Mouse (Mus musculus) spleen, postnatal 36 days (tissue): ENCODE results near the gene Fam129c.
A peak's percentile ranks its signal among the peaks of the same experiment; 100 is the strongest.

Experiments
- DNase-seq, 2 experiments: peaks; one replicate each; pipeline ENCODE4 v3.0.0; 2022; ENCODE audit warnings: low spot score in 2 of 2, mixed read lengths in 1 of 2

The Fam129c gene

DNA sequence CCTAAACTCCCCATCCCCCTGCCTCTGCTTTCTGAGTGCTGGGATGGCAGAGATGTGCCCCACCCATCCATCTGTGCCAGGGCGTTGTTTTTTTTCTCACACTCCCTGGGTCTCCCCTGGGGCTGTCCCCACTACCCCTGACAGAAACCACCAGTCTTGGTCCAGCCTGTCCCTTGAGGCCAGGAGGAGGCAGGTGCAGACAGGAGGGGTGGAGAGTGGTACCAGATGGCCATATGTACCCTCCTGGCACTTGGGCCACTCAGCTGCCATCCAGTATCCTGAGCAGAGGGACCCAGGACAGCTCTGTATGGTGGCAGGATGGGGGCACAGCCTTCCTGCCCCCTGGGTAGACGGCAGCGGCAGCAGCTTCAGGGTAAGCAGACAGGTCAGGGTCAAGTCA, at the start of gene Fam129c:
Fam129c (plus strand) TSS at position 198 of the 400 bp plus-strand sequence.
- peak; percentile 83 for DNase-seq

DNA sequence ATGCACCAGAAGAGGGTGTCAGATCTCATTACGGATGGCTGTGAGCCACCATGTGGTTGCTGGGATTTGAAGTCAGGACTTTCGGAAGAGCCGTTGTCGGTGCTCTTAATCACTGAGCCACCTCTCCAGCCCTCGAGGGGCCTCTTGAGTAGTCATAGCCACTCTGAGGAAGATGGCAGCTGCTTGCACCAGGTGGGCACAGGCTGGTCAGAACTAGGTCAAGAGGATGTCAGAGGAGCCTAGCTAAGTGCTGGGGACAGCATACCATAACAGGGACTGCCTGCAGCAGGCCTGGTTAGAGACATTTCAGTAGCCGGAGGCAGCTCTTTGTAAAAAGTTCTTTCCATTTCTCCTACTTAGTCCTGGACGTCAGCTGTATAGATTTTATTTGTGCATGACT, 46.7 kb upstream of the Fam129c start:
- no peak for DNase-seq

DNA sequence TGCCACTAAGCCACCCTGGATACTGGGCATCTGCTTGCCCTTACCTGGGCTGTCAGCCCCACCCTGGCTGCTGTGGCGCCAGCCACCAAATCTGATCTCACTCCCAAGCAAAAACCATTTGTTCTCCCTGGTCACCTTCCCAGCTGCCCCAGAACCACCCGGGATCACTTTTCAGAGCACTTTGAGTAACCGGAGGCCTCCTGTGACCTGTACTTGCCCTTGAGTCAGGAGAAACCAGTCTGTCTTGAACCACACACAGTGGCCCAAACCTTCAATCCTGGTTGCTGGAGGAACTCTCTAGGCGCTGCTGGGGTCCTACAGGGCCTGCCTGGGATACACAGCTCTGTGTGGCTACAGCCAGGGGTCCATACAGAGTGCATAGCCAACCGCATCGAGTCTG, 44.7 kb upstream of the Fam129c start:
- DNase-seq = no peak

DNA sequence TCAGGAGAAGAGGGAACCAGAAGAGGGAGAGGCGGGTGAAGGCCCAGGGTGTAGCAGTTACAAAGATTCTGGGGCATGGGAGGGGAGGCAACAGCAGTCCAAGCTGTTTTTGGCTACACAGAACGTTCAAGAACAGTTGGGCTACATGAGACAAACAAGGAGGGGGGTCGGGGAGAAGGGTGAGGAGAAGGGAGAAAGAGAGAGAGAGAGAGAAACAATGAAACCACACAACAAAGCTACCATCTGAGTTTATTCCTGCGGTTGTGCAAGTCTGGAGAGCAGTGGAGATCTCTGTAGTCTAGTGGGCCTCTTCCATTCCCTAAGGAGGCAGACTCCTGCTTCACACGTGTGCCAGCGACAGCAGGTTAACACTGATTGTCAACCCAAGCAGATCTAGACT, 43.4 kb upstream of the Fam129c start:
- no peak for DNase-seq

DNA sequence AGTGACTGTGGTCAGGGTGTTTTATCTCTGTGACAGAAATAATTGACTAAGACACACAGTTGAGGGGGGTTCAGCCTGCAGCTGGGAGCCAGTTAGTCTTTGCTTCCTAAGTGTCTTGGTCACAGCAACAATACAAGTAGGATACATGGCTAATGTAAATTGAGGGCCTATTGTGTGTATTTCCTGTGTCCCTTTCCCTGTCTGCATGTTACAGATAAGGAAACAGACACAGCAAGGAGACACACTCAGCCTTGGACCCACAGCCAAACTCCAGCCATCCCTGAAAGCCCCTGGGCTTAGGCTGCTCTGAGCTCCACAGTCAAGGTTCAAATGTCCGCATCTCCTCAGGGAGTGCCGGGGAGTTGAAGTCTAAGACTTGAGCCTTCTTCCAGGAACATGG, 42.8 kb upstream of the Fam129c start:
- no peak for DNase-seq

DNA sequence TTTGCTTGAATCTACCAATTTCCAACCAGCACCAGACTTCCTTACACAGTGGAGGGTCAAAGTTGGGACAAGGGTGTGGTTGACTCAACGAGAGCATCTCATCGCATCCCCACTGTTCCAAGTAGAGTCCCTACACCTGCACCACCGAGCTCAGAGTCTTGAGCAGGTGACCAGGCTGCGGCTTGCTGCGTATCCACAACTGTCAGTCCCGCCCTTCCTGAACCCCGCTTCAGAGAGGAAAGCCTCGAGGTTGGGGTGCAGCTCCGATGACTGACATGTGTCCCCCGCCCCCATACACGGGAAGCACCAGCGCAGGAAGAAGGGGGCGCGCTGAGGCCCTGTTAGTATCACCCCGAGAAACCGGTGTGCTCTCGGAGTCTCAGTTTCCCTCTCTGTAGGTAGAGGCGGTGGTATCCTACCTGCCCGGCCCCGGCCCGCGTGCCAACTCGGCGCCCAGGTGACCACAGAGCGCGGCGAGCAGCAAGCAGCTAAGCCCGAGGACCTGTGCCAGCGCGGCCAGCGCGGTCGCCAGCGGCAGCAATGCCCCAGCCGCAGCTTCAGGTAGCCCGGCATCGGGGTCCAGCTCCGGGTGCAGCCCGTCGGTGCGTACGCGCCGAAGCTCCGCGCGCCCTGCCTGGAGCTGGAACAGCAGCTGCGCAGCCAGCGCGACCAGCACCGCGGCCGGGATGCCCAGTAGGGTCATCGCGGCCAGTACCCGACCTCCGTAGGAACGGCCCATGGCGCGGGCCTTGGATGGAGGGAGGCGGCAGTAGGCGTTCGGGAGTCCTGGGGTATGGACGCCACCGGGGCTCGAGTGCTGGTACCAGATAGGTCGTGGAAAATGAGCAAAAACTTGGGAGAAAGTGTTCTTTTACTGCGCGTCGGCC, 39.1 kb upstream of the Fam129c start, which contains the start of gene Tmem221:
Tmem221 (minus strand) TSS at position 801 of the 887 bp plus-strand sequence.
- no peak for DNase-seq

DNA sequence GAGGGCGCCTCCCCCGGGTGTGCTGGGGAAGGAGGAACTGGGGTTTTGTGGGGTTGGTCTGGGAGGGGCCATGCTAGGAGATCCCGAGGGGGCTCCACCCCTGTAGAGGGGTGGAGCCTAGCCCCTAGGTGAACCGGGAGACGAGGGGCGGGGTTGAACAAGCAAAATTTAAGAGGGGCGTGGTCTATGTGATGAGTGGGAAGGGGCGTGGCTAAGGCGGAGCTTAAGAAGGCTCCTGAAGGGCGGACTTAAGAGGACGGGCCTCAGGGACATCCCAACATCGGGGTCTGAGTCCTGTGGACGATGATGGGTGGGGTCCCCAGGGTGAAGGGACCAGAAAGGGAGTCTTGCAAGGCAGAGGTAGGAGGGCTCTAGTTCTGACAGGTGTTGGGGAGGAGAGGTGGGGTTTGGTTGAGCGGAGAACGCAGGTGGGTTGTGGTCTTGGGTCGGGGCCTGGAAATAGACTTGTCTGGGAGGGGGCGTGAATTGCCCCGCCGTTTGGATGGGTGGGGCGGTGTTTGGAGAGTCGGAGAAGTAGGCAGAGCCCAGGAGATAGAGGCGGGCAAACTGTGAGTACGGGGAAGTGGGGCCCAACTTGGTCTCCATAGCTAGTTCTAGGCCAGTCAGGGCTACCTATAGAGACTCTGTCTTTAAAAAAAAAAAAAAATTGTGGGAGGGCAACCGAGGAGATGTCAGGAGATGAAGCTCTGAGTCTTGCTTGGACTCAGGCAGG, 38.3 kb upstream of the Fam129c start:
- peak; percentile 77 to 85 for DNase-seq

DNA sequence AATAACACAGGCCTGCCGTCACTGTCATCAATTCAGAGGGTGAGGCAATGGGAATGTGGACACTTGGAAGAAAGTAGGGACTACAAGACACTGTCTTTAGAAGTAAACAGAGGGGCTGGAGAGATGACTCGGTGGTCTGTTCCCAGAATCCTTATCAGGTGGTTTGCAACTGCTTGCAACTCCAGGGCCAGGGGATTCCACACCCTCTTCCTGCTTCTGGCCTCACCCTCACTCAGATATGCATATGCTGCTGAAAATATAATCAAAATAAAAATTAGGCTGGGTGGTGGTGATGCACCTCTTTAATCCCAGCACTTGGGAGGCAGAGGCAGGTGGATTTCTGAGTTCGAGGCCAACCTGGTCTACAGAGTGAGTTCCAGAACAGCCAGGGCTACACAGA, 37.4 kb upstream of the Fam129c start:
- DNase-seq = no peak

DNA sequence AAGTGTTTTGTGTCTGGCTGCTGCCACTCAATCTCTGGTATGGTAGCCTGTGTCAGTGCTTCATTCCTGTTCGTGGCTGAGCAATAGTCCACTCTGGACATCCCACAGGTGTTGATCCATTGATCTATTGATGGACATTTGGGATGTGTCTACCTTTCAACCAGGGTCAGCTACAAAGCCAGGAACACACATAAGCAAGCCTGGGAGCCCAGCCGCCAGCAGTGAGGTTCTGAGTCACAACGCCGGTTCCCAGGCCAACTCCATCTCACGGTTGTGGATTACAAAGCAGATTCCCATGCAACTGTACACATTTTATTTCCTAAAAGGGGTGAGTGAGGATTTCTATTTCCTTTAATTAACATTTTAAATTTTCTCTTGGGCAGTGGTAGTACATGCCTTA, 36.7 kb upstream of the Fam129c start:
- no peak for DNase-seq

DNA sequence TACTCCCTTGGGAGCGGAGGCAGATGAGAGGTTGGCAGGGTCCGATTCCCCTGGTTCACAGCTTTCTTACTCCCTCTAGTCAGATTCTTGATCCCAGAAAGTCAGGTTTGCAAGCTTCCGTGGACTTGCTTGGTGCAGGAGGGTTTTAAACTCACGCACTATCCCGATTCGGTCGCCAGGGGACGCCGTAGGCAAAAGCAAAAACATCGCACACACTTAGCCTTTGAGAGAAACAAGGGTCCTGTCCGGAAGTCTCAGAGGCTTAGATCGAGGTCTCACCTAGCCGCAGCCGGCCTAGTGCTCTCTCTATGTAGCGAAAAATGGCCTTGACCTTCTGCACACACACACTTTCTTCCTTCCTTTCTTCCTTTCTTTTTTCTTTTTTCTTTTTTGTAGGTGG, 36.0 kb upstream of the Fam129c start:
- peak; percentile 53 to 60 for DNase-seq

DNA sequence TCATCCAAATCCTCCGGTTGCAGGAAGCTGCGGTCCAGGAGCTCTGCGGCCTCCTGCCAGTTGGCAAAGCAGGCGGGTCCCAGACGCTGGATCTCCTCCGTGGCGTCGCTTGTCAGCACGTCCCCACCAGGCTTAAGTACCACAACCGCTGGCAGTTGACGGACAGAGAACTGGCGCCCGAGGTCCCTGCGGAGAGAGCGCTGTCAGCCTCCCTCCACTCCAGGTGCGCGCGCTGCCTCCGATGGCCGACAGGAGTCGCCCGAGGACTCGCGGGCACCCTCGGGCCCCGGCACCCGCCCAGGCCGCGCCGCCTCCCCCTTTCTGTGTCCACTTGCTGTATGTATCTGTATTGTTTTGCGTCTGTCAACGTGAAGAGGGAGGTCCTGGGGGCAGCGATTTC, 34.7 kb upstream of the Fam129c start:
- peak; percentile 74 to 75 for DNase-seq

DNA sequence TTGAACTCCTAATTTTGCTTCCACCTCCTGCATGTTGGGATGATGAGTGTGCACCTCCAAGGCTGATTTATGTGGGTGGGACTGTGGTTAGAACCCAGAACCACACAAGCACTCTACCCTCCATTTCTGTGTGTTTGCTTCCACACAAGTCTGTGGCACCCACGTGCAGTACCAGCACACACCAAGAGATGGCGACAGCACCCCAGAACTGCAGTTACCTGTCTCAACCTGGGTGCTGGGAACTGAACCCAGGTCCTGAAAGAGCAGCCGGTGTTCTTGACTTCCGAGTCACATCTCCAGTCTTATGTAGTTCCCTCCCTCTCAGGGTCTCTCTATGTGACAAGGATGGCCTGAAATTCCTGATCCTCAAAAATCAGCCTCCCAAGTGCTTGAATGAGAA, 33.5 kb upstream of the Fam129c start:
- DNase-seq = no peak

DNA sequence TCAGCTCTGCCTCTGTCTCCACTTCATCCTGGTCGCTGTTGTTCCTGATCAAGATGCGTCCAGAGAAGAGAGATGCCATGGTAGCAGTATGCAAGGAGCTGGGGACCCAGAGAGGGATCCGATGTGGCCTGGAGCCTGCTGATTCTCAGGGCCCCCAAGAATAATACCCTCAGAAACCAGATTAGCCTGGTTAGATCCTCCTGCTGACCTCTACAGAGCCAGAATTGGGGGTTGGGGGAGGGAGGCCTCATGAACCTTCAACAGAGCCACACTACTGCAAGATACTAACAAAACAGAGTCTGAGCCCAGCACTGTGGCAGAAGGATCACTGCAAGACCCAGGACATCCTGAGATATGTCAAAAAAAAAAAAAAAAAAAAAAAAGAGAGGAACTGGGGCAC, 30.9 kb upstream of the Fam129c start, which contains the start of gene Nxnl1:
Nxnl1 (minus strand) TSS at position 101 of the 400 bp plus-strand sequence.
- DNase-seq = no peak

DNA sequence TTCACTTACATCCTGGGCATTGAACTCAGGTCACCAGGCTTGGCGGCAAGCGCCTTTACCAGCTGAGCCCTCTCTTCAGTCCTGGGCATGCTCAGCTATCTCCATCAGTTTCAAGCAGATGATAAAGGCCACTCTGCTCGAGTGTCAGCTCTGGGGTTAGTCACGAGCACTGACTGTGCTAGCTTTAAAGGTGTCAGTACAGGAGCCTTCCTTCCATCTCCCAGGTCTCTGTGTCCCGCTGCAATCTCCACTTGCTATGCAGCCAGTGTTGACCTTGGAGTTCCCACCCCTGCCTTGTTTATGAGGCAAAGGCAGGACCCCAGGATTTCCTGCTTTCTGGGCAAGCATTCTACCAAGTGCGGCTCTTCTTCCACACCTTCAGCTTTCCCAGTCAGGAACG, 29.9 kb upstream of the Fam129c start:
- no peak for DNase-seq

DNA sequence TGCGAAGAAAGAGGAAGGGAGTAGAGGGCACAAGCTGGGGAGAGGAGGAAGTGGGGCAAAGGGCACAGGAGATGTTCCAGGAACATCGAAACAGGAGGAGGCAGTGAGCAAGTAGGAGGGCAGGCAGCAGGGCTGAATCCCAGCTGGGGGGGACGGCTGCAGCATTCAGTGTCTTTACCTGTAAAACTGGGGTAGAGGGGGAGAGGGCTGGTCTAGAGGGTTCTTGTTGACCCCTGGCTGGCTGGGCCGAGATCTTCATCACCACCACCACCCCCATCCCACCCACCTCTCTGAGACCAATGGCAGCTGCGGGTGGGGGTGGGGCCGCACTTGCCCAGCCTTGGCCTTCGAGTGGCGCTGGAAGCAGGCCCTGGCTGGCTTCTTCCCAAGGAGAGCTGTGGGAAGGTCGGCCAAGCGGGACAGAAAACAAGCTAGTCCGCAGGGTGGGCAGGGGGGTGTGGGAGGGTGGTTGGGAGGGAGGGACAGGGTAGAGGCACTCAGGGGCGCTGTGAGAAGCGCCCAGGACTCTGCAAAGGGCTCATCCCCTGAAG, 29.0 kb upstream of the Fam129c start, which contains the start of gene Slc27a1:
Slc27a1 (plus strand) TSS at position 496 of the 551 bp plus-strand sequence.
- no peak for DNase-seq

DNA sequence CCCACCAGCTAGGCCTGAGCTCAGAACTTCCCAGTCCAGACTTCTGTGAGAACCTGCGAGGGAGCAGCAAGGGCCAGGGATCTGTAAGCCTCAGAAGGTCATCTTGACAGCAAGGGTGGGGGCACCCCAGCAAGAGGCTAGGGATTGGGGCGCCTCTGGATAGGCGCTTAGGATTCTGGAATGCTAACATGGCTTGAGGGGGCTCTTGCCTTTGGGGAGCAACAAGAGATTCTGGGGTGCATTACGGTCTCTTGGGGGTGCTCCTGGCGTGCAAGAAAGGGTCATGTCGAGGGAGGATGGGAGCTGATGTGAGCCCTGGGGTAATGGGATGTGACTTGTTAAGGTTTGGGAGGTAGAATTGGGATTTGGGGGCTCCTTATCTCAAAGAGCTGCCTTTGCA, 28.5 kb upstream of the Fam129c start:
- DNase-seq = no peak

DNA sequence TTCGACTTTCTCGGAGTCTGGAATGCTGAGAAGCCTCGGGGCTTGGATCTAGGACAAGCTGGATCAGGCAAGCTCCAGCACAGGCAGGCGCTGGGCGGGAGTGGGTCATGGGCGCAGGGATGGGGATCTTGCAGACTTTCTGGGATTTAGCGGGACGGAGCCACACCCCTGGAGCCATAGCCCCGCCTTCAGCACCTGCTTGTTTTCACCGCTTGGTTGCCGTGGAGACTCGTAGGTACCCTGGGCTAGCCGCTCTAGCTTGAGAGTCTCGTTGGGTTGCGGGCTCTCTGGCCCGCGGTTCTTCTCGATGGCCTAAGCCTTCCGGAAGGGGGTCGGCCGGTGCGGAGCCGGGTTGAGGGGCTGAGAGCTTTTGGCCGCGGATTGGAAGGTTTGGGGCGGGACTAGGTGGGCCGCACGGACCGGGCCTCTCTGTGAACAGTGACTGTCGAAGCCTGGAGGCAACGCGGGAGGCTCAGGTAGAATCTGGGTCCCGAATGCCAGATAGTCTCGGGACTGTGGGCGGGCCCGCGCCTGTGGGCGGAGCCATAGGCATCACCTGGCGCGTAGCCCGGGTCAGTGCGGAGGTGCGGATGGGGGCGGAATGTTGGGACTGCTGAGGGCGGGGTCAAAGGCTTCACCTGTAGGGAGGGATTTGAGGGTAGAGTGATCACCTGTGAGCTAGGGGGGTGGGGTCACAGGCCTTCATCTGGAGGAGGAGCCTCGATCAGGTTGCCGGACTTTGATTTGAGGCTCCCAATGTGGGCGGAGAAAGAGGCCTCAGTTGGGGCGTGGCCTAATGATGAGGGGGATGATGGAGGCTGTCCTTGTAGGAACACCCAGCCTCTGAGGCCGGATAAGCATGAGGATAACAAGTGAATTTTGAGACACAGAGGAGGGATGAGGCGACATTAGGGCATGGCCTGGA, 27.8 kb upstream of the Fam129c start:
- DNase-seq = peak; percentile 77 to 84

DNA sequence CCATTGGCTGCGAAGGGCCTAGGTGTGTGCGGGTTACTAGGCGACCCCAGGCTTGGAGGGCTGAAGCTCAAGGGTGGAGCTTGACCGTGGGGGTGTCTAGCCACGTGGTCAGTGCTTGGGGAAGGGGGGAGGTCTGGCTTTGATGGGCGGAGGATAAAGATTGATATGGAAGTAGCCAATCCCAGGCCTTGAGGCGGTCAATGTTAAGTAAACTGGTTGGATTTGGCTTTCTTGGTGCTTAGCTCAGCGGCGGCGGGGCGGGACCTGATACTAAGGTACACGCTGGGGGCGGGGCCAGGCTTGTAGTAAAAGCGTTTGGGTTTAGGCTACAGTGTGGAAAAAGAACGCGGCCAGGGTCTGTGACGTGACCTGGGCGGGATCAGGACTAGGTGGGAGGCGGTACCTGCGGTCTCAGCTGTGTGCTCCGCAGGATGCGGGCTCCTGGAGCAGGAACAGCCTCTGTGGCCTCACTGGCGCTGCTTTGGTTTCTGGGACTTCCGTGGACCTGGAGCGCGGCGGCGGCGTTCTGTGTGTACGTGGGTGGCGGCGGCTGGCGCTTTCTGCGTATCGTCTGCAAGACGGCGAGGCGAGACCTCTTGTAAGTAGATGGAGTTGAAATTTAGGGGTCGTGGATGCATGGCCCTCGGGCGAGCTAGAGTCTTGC, 27.0 kb upstream of the Fam129c start:
- peak; percentile 84 to 89 for DNase-seq

DNA sequence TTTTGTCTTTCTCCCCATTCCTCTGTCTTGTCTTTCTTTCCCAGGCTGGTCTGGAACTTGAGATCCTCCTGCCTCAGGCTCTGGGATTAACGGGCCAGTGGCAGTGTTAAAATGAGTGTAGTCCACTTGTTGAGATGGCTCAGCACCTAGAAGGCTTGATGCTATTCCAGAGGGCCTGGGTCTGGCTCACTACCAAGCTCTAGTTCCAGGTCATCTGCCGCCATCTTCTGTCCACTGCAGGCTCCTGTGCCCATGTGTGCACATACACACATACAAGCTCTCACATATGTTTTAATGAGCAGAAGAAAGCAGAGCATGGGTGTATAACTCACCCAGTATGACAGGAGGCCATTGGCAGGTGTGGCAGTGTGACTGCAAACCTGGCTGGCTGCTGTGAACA, 25.4 kb upstream of the Fam129c start:
- DNase-seq = no peak

DNA sequence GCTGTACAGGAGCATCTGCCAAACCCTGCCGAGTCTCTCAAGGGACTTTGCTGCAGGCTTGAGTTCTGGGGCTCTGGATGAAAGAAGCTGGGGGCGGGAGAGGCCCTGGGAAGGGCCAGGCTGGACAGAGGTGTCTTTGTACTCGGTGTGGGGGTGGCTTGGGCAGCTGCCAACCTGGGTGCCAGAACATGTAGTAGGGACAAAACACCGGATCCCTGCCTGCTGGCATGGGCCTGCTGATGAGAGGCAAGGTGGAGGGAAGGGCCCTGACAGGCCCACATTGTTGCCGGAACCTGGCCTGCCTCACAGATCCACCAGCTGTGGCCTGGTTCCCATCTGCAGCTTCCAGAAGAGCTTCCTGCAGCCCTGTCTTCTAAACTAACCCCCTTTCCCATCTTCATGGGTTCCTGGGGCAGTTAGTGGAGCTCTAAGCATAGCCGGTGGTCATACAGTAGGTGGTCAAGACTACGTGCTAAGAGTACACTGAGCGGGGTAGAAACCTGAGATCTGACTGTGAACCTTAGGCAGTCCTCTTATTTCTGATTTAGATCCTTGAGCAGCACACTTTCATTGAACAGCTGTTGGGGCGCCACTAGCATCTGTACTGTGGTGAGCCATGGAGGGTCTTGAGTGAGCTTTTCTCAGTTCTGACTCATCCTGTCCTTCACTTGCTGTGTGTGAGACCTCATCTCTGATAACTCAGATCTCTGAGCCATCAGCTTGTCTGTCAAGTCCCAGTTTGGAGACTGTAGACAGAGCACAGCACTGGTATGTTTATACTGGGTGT, 24.4 kb upstream of the Fam129c start:
- DNase-seq = no peak
